Mouse (Mus musculus) liver, embryonic 13.5 days (tissue): ENCODE measurements around the gene Slc31a2. TPM values are rescaled to one million over a fixed set of nuclear protein-coding genes. Genes with fewer than 3 reads are reported as not detected.

Experiments used
- ATAC-seq: fragments of 200-750 bp; cut with Nextera tagmentation; 2 replicates; pipeline ENCODE4 v1.8.0; 2017; ENCODE audit warnings: low read depth, mild to moderate bottlenecking, moderate number of reproducible peaks, moderate library complexity
- DNase-seq: peaks from one replicate; pipeline ENCODE4 v3.0.0; 2022
- H3K27ac ChIP-seq: fragments of 300-500 bp; sonication (generic); 2 replicates; pipeline ENCODE4 v1.5.1; 2015; ENCODE audit warnings: moderate library complexity, mild to moderate bottlenecking, inconsistent platforms
- H3K27me3 ChIP-seq: fragments of 300-500 bp; sonication (generic); 2 replicates; pipeline ENCODE4 v1.6.1; 2015; ENCODE audit warnings: mild to moderate bottlenecking, inconsistent platforms
- H3K36me3 ChIP-seq: fragments of 300-500 bp; sonication (generic); 2 replicates; pipeline ENCODE4 v1.6.1; 2015; ENCODE audit warnings: mild to moderate bottlenecking, inconsistent platforms
- H3K4me1 ChIP-seq: fragments of 300-500 bp; sonication (generic); replicated peaks from 2 replicates; pipeline ENCODE4 v1.6.1; 2015; ENCODE audit warnings: inconsistent platforms
- H3K4me2 ChIP-seq: fragments of 300-500 bp; sonication (generic); 2 replicates; pipeline ENCODE4 v1.6.1; 2015; ENCODE audit warnings: inconsistent platforms, mild to moderate bottlenecking, moderate library complexity
- H3K4me3 ChIP-seq: fragments of 300-500 bp; sonication (generic); replicated peaks from 2 replicates; pipeline ENCODE4 v1.5.1; 2015; ENCODE audit warnings: mild to moderate bottlenecking, inconsistent platforms
- H3K9ac ChIP-seq: fragments of 300-500 bp; sonication (generic); 2 replicates; pipeline ENCODE4 v1.6.1; 2015; ENCODE audit warnings: mild to moderate bottlenecking, inconsistent platforms
- H3K9me3 ChIP-seq: fragments of 300-500 bp; sonication (generic); replicated peaks from 2 replicates; pipeline ENCODE4 v1.6.1; 2016; ENCODE audit warnings: inconsistent platforms
- WGBS: fragments of 180-500 bp; shearing (Covaris S2); methylation state at CpG from one replicate; pipeline ENCODE4 v1.1.7; 2015; ENCODE audit not compliant: insufficient replicate concordance; 5-methylcytosine and 5-hydroxymethylcytosine counted together
- polyA plus RNA-seq: library from polyadenylated mRNA; unstranded; fragments of >200 nt; fragmentation: Nextera tagmentation; extraction: Ambion mirVana; gene quantifications from 2 replicates; pipeline ENCODE4 v1.2.1, GENCODE M21; 2015

The Slc31a2 gene
- polyA plus RNA-seq, 1 experiment from 2014 or later = 5.6 TPM

- ATAC-seq = no peak
- Histone ChIP-seq H3K27ac (no peak overlapping the region), H3K4me2 (no peak overlapping the region)
These were observed 60.3 kb downstream of the Slc31a2 start for GRCm38 (mm10) chr4:62322684-62323083.

GRCm38 (mm10) chr4:62326111-62326510 lies 63.7 kb downstream of the Slc31a2 start:
- DNase-seq = no peak
- no peak overlapping the region for H3K4me3 ChIP-seq

More at GRCm38 (mm10) chr4:62322684-62323083, 60.3 kb downstream of the Slc31a2 start:
- H3K9ac ChIP-seq = no peak overlapping the region
- no peaks in the 10 kb centered on the region for H3K9me3 ChIP-seq
- H3K4me3 ChIP-seq = no peak overlapping the region
- WGBS = 51% methylated on average over 3 of the region's 3 CpGs
- no peaks in the 10 kb centered on the region for H3K4me1 ChIP-seq
- no peak for DNase-seq
- peaks cover 88% of the 10 kb centered on the region for H3K36me3 ChIP-seq
- no peaks in the 10 kb centered on the region for H3K27me3 ChIP-seq

GRCm38 (mm10) chr4:62328941-62329660 lies 66.7 kb downstream of the Slc31a2 start:
- H3K4me3 ChIP-seq = no peak overlapping the region
- no peaks in the 10 kb centered on the region for H3K9me3 ChIP-seq
- peaks cover 16% of the 10 kb centered on the region for H3K4me1 ChIP-seq
- H3K9ac ChIP-seq = no peak overlapping the region
- DNase-seq (no peak), ATAC-seq (peak; percentile 47)
- no peak overlapping the region for H3K4me2 ChIP-seq
- WGBS = 22% methylated on average over 6 of the region's 6 CpGs
- H3K27ac ChIP-seq = peak overlapping the region; percentile 6
- H3K36me3 ChIP-seq = peaks cover 77% of the 10 kb centered on the region
- no peaks in the 10 kb centered on the region for H3K27me3 ChIP-seq

More at GRCm38 (mm10) chr4:62326111-62326510, 63.7 kb downstream of the Slc31a2 start:
- Histone ChIP-seq H3K27ac (no peak overlapping the region), H3K4me1 (peaks cover 16% of the 10 kb centered on the region), H3K9ac (no peak overlapping the region), H3K36me3 (peaks cover 81% of the 10 kb centered on the region), H3K4me2 (no peak overlapping the region), H3K27me3 (no peaks in the 10 kb centered on the region), H3K9me3 (no peaks in the 10 kb centered on the region)
- no peak for ATAC-seq

GRCm38 (mm10) chr4:62331977-62332376 lies 69.6 kb downstream of the Slc31a2 start:
- no peaks in the 10 kb centered on the region for H3K9me3 ChIP-seq
- no peak overlapping the region for H3K9ac ChIP-seq
- no peaks in the 10 kb centered on the region for H3K27me3 ChIP-seq
- H3K36me3 ChIP-seq = peaks cover 82% of the 10 kb centered on the region
- ATAC-seq = no peak
- H3K4me1 ChIP-seq = peaks cover 16% of the 10 kb centered on the region
- H3K27ac ChIP-seq = no peak overlapping the region
- no peak overlapping the region for H3K4me3 ChIP-seq
- WGBS = 78% methylated on average over 5 of the region's 5 CpGs
- DNase-seq = no peak
- no peak overlapping the region for H3K4me2 ChIP-seq

GRCm38 (mm10) chr4:62338536-62338935 lies 76.2 kb downstream of the Slc31a2 start:
- Histone ChIP-seq H3K4me1 (no peaks in the 10 kb centered on the region), H3K9me3 (no peaks in the 10 kb centered on the region), H3K36me3 (peaks cover 75% of the 10 kb centered on the region), H3K4me2 (no peak overlapping the region), H3K9ac (no peak overlapping the region), H3K4me3 (no peak overlapping the region), H3K27me3 (no peaks in the 10 kb centered on the region), H3K27ac (no peak overlapping the region)
- no peak for ATAC-seq
- DNase-seq = no peak
- WGBS = 83% methylated on average over 5 of the region's 5 CpGs

GRCm38 (mm10) chr4:62344000-62344399 lies 81.6 kb downstream of the Slc31a2 start:
- H3K4me2 ChIP-seq = no peak overlapping the region
- H3K27me3 ChIP-seq = no peaks in the 10 kb centered on the region
- no peak overlapping the region for H3K4me3 ChIP-seq
- WGBS = 72% methylated on average over 1 of the region's 1 CpGs
- H3K36me3 ChIP-seq = peaks cover 59% of the 10 kb centered on the region
- no peak for ATAC-seq
- H3K9me3 ChIP-seq = no peaks in the 10 kb centered on the region
- H3K27ac ChIP-seq = no peak overlapping the region
- H3K4me1 ChIP-seq = peaks cover 10% of the 10 kb centered on the region
- DNase-seq = no peak
- no peak overlapping the region for H3K9ac ChIP-seq

GRCm38 (mm10) chr4:62345827-62346226 lies 83.5 kb downstream of the Slc31a2 start:
- Histone ChIP-seq H3K36me3 (peaks cover 53% of the 10 kb centered on the region), H3K4me3 (no peak overlapping the region), H3K9ac (no peak overlapping the region), H3K9me3 (no peaks in the 10 kb centered on the region), H3K27me3 (no peaks in the 10 kb centered on the region), H3K27ac (no peak overlapping the region), H3K4me1 (peaks cover 14% of the 10 kb centered on the region), H3K4me2 (no peak overlapping the region)
- DNase-seq = no peak
- no peak for ATAC-seq
- WGBS = 75% methylated on average over 4 of the region's 4 CpGs

DNA sequence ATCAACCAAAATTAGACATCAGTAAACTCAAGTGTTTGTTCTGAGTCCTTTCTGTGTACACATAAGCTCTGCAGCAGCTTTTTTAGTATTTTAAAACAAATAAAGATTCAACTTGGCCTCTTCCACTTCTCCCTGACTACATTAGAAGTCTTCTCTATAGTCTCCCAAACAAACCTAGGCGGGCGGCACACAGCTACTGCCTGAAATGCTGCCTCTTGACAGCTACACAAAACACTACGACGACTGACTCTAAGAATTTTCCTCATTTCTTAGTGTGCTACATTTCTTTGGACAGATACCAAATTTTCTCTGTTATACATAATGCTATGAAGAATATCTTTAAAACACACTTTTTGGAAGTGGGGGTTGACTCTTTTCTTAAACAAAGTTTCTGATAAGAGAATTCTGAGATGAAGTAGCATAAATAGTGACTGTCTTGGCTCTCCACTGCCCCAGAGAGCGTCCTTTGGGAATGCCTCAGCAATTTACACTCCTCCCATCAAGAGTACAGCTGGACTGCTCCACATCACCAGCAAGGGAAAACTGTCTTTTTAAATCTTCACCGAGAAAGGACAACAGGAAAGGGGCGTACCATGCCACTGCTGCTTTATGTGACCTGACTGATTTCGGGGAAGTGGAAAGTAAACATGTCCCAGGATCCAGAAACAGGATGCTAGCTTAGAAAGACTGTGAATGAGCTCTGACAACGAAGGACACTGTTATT lies 85.4 kb downstream of the Slc31a2 start:
- WGBS = 59% methylated on average over 9 of the region's 9 CpGs
- Histone ChIP-seq H3K27ac (peak overlapping the region; percentile 2; the same call in 1 of the 2 replicates), H3K4me1 (peaks cover 14% of the 10 kb centered on the region), H3K27me3 (no peaks in the 10 kb centered on the region), H3K36me3 (peaks cover 66% of the 10 kb centered on the region), H3K9me3 (no peaks in the 10 kb centered on the region), H3K4me2 (no peak overlapping the region), H3K4me3 (no peak overlapping the region), H3K9ac (no peak overlapping the region)
- peak; percentile 46 for ATAC-seq
- no peak for DNase-seq

Other genes starting within 250 kb of the Slc31a2 start
- not detected in 2 replicates for gene Mup20, start 208.4 kb upstream of the Slc31a2 start, polyA plus RNA-seq
- not detected in 2 replicates for gene Mup3, start 175.2 kb upstream of the Slc31a2 start, polyA plus RNA-seq
- not detected in 2 replicates for gene Mup21, start 111.7 kb upstream of the Slc31a2 start, polyA plus RNA-seq
- gene Zfp37, start 31.5 kb upstream of the Slc31a2 start, polyA plus RNA-seq = 0.47 and 0.78 TPM in 2 replicates
- 15.5 and 15.7 TPM in 2 replicates for gene Fkbp15, start 98.0 kb downstream of the Slc31a2 start, polyA plus RNA-seq
- 39.0 and 48.8 TPM in 2 replicates for gene Slc31a1, start 98.2 kb downstream of the Slc31a2 start, polyA plus RNA-seq
- 77.7 and 97.1 TPM in 2 replicates for gene Cdc26, start 146.1 kb downstream of the Slc31a2 start, polyA plus RNA-seq
- 13.1 and 15.2 TPM in 2 replicates for gene Prpf4, start 146.2 kb downstream of the Slc31a2 start, polyA plus RNA-seq
- gene Rnf183, start 172.7 kb downstream of the Slc31a2 start, polyA plus RNA-seq = not detected in 2 replicates
- gene Wdr31, start 208.3 kb downstream of the Slc31a2 start, polyA plus RNA-seq = 1.6 and 2.1 TPM in 2 replicates
- 0.20 and 0.34 TPM in 2 replicates for gene Bspry, start 217.5 kb downstream of the Slc31a2 start, polyA plus RNA-seq
- gene Hdhd3, start 240.9 kb downstream of the Slc31a2 start, polyA plus RNA-seq = 6.3 and 7.1 TPM in 2 replicates